Mouse (Mus musculus) kidney, postnatal 14 days (tissue): ENCODE data around the gene Kat2a.

Experiments
- DNase-seq: peaks from one replicate; pipeline ENCODE4 v3.0.0; 2022; ENCODE audit warnings: mixed read lengths

Kat2a gene

DNA sequence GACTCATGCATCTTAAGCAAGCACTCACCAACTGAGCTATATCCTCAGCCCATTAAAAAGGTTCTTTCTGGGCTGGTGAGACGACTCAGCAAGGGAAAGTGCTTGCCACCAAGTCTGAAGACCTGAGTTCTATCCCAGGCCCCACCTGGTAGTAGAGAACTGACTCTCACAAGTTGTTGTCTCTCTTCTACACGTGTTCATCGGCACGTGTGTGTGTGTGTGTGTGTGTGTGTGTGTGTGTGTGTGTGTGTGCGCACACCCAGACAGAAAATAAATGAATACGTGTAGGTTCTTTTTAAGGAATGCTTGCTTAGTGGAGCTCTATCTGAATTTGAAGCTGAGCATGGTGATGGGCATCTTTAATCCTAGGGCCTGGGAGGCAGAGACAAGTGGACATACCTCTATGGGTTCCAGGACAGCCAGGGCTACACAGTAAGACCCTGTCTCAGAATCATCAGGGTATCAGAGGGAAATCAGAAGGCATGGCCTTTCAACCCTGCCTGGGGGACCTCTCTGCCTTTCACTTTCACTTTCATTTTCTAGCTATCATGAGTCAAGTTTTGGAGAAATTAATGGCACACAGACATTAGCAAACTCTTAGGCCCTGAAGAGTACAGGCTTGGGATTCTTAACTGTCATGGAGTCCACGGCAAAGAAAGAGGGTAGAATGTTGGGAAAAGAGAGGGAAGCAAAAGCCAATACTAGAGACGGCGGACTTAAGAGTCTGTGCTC, 23.0 kb upstream of the Kat2a start:
- DNase-seq = no peak

DNA sequence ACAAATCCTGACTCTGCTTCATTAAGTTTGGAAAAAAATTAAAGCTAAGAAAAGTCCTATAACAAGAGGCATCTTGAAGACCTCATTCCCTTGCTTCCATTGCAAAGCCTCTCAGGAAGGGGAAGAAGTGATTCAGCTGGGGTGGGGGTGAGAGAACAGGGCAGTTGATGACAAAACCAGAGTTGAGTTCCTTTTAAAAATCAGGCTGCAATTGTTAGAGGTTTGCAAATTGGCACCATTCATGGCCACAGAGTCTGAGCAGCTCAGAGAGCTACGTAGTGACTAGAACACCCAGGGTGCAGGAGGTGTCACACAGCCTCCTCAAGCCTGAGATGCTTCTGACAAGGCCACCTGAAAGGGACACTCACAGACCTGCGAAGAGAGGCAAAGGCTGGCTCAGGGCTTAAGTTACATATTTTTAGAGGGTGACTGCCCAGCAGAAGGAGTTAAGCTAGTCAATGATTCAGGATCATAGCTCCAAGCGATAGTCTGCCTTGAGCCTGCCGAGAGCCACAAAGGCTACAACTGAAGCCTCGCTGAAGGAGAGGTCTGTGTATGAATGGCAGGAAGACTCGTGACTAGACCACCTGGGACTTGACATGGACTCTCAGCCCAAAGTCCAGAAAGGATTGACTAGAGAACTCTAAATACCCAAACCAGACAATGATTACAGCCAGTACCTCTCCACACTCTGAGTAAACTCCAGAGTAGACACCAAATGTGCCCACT, 18.4 kb upstream of the Kat2a start:
- peak; percentile 46 for DNase-seq

DNA sequence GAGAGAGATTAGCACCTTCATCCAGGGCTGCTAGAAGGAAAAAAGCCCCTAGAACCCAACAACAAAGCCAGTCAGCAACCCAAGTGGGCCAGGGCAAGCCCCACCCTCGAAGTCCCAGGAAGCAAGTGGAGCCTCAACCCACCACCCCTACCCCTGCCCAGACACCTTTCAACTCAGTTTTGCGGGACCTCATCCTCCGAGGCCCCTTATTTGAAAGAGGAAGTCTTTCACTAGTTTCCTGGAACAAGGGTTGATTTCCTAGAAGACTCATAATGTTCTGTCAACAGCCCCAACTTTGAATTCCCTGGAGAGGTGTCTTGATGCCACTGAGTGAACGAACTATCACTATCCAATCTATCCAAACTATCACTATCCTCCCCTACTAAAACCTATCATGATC, 17.7 kb upstream of the Kat2a start:
- DNase-seq = no peak

DNA sequence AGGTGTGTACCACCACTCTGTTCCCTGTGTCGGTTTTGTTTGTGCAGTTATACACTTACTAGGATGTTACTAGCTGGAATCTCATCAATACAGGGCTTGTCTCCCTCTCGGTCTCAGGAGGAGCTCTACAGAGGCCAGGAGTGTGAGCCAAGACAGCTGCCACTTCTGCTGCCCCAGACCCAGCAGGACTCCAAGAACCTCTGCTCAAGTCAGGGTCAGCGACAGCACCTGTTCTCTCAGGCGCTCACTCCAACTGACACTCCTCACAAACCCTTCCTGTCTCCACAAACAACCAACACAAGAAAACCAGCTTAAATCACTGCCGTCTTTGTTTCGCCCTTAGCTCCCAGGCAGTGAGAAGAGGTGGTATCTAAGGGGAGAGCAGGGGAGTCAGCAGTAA, 16.3 kb upstream of the Kat2a start:
- DNase-seq = no peak

DNA sequence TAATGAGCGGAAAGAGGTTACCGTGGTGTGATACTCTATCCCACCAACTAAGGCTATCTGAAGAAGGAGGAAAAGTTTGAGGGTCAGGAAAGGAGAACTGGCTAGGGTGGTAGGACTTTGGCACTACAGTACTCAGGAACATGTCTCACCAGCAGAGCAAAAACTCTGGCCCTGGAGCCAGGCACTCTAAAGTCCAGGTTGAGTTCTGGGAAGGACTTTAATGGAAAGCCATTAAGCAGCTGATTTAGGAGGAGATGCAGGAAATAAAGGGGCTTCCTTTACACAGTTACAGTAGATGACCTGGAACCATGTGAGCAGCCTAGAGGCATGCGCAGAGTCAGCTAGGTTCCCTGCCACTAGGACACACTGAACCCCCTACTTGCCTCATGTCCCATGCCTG, 14.9 kb upstream of the Kat2a start:
- peak; percentile 53 for DNase-seq

DNA sequence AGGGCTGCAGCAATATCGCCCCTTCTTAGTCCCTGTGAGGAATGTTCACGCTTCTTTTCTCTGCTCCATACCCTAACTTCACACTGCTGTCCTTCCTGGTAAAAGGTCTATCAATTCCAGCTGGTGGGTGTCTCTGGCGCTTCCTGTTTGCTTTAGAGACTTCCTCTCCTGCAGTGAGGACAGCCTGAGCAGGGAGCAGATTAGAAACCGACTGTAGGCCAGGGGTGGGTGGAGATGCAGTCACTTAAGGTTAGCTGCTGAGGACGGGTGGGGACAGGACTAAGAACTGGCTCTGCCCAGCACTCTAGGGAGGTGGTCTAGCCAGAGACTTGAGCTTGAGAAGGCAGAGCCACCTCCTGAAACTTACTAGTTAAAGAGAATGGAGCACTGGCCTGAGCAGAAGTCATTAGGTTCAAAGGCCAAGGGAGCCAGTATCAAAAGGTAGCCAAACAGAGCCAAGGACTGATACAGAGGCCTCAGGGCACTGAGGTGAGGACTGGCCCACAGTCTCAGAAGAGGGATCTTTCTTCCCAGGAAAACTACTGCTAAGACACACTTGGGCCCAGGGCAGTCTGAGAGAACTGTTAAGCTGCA, 12.8 kb upstream of the Kat2a start:
- peak; percentile 53 for DNase-seq

DNA sequence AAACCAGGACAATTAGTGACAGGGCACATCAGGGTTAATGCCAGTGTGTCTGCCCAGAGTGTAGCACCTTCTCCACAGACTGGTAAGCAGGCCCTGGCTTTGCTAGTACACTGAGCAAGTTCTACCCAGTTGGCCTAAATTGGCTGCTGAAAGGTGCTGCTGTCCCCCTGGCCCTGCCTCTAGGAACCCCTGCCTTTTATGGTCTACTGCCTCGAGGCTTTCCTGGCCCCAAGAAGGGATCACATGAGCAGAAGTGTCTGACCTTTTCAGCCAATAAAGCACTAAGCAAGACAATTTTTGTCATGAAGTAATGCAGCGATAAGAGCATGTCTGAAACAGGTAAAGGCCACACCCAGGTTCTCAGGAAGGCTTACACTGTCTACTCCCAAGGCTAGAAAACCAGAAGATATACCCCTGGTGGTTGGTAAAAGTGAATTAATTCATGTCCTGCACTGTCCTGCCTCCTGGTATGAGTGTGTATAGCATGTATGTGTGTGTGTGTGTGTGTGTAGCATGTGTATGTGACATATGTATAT, 10.3 kb upstream of the Kat2a start:
- peak; percentile 44 for DNase-seq

DNA sequence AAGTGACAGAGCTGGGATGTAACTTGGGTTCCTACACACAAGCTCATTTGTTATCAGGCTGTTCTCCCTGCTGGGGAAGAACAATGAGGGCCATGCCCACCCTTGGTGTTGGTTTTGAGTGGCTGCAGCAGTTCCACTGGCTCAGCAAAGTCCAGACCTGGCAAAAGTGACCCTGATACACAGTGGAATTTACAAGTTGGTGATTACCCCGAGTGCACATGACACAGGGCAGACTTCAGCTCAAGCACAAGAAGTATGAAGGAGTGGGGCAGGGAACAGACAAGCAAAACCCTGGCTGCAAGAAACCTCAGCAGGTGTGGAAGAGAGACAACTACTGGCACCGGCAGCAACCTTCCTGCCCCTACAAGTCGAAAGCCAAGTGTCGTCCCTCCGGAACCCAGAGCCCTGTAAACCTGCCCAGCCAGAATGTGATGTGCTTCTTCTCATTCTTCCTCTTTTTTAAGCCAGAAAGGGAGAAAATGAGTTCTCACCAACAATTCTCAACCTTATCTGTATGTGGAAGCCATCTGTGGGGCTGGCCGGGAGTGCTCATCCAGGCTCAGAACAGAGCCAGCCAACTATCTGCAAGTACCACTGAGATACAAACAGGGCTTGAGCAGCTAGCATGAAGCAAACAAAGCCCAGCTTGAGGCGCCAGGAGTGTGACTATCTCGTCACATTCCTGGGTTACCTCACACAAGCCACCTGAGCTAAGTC, 9.7 kb upstream of the Kat2a start:
- peak; percentile 75 for DNase-seq

DNA sequence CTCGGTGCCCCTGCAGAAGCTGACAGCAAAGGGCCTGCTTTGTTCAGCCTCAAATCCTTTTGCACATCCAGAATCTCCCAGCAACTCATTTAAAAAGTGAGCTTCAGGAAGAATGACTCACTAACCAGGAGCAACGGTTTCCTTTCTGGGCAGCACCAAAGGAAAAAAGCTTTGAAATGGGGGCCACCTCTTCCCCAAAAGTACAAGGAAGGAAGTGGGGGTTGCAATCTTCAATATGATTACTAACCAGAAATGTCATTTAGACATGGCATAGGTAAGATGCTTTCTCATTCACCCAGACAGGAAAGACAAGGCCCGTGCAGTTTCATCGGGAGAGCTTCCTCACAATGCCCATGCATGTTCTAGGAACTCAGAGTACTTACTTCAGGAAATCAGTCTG, 9.0 kb upstream of the Kat2a start:
- DNase-seq = peak; percentile 50

DNA sequence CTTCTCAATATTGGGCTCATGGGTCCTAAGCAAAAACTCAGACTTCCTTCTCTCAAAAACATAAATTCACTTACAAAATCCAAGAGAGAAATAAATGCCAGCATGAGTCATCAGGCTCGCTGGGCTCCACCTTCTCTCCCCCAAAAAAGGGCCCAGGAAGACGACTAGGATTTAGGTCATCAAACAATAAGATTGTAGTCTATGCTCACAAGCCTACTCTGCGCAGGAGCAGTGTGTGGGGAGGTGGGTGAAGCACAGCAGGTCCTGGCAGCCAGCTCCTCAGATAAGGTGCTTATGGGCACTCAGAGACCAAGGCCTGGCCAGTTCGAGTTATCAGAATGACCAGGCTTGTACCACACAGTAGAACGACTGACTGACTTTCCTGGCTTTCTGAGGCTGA, 8.1 kb upstream of the Kat2a start:
- no peak for DNase-seq

DNA sequence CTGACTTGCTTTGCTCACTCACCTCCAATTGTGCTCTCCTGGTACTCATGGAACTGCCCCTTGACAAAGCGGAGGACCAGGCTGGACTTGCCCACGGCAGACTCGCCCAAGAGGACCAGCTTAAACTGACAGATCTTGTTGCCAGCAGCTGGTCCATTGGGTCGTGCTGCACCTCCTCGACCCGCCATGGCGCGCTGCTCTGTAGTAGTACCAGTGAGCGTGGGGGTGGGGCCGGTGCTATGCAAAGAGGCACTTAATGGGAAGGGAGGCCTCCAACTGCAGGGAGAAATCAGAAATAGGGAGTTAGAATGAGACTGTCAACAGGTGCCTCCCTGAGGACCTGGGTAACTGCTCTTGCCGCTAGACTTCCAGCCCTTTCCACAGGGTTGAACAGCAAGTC, 7.6 kb upstream of the Kat2a start:
- no peak for DNase-seq

DNA sequence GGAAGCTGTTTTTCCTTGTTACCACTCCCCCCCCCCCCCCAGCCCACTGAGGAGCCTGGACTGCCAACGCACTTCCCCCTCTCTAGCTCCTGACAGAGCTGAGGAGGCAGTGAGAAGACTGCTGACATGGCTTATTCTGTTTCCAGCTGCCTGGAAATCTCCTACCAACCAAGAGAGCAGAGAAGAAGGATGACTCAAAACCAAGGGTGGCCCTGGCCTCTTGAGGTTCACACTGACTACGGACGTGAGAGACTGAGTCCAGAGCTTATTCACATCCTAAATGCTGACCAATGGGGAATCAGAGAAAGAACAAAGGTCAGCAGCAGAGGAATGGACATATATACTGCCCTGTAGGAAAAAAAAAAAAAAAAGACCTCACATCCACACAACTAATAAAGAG, 7.0 kb upstream of the Kat2a start:
- peak; percentile 39 for DNase-seq

DNA sequence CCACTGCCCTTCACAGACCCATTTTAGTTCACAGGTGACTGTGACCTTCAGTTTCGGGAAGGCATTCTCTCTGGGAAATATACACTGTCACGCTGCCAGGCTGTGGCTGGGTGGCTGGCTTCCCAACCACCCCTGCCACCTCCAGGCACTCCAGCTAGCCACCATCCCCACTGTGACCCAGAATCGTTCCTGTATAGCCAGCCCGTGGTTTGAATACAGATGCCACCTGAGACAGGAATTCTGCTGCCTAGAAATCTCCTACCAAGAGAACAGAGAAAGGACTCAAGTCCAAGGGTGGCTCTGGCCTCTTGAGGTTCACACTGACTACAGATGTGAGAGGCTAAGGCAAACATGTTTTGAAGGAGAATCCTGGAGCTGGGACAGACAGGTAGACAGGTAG, 6.6 kb upstream of the Kat2a start:
- peak; percentile 43 for DNase-seq

DNA sequence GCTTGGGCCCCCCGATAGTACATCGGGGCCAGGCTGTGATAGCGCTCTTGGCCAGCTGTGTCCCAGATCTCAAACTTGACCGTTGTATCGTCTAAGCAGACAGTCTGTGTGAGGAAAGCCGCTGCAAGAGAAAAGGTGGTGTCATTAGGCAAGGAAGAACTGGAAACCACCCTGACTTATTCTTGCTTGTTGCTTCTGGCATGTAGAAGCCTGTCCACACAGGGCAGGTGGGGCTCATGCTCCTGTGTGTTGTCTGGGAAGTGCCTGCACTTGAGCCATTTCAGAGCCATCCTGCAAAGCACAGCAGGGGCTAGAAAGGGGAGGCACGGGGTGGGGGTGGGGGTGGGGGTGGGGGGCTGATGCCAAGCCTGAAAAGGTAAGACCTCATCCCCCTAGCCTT, 6.2 kb upstream of the Kat2a start:
- DNase-seq = no peak

DNA sequence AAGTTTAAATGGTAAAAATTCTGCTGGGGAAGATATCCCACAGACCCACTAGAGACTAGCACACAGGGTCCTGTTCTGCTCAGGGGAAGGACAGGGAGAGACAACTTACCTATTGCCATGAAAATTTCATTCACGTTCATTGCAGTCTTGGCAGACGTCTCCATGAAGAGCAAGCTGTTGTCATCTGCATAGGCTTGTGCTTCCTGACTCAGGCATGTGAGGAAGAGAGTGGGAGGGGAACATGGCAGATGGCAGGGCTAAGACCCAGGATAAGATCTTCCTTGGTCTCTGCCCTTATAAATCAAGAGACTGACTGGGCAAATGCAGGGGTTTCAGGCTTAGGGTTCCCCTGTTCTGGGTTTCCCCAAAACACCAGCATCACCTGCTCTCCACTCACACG, 4.4 kb upstream of the Kat2a start:
- no peak for DNase-seq

DNA sequence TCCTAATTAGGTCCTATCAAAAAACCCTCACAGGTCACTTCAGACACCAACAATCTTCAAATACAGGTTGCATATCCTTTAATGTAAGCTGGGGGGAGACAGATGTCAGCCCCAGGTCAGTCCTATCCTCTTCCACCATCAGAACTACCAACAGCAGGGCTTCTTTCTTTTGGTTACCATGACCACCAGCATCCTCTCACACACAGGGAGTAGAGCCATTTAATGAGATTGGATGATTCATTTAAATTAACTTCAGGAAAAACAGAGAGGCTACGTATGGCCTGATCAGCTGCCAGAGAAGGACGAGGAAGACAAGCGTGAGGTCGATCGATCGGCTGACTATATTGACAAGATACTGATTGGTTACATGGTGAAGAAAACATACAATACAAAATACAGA, 2.7 kb upstream of the Kat2a start:
- DNase-seq = no peak

DNA sequence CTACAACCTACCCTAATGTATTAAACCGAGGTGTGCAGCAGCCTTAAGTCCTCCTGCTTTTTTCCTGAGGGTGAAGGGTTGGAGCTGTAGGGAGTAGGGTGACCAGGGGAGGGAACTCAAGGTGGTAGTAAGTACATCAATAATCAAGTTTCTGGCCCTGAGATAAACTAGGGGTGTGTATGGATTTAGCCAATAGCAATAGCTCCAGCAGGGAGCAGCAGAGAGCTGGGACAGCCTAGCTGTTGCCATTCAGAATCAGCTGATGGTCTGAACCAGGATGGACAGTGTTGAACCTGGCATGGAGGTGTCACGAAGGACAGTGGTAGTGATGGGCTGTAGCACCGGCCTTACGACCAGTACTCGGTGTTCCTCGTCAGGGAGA, 2.3 kb upstream of the Kat2a start:
- DNase-seq = peak; percentile 89

DNA sequence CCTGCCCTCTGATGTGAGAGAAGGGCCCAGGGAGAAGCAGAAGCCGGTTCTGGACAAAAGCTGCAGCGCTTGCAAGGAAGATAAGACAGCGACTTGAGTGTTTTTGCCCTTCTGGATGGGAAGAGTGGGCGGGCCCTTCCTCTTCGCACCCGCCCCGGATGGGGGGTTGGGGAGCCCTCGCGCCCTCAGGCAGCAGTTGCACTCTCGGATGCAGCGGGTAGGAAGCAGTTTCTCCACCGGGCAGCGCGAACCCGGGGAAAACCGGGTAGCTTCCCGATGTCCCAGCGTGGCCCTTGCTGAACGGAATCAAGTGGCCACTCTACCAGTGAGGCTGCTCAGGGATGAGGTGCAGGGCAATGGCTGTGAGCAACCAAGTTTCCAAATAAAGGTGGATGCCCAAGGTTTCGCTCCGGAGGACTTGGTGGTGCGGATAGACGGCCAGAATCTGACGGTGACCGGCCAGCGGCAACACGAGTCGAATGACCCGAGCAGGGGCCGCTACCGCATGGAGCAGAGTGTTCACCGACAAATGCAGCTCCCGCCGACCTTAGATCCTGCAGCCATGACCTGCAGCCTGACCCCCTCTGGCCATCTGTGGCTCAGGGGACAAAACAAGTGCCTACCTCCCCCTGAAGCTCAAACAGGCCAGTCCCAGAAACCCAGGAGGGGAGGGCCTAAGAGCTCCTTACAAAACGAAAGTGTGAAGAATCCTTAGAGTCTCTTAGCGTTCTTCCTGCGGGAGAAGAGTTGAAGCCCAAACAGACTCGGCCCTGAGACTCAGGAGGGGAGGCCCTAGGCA, 1.7 kb upstream of the Kat2a start, which contains the start of gene Hspb9:
TSS of gene Hspb9 (plus strand) at position 116 of the 799 bp plus-strand sequence.
- peak; percentile 84 for DNase-seq

DNA sequence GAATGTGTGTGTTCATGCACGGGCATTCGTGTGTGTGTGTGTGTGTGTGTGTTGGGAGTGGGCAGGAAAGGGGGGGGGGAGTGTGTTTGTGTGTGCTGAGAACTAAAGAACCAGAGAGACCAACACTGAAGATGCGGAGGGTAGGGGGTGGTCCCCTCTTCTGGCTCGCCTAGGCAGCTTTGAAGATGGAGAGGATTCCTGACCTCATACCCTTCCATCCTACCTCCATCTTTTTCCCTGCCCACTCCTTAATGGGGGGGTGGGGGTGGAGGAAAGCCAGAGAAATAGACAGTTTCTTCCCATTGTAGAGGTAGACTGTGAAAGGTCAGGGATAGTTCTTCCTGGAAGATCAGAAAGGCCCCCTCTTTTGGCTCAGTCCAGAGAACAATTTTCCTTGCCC, 909 bp upstream of the Kat2a start:
- no peak for DNase-seq

DNA sequence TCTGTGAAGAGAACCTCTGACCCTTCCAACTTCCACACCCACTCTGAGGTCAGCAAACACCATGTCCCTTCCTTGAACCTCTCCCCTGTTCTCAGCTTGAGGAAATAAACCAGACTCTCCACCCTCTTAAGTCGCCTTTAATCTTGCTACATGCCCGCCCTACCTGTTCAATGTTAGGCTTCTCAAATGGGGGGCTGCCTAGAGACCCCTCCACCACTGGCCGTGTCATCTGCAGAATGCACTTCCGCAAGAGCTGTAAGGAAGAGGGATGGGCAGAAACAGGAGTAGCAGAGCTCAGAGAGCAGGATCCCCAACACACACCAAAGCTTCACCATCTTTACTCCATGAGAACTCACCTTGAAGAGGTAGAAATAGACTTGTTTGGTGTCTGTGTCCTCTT, 1.3 kb downstream of the Kat2a start:
- no peak for DNase-seq

DNA sequence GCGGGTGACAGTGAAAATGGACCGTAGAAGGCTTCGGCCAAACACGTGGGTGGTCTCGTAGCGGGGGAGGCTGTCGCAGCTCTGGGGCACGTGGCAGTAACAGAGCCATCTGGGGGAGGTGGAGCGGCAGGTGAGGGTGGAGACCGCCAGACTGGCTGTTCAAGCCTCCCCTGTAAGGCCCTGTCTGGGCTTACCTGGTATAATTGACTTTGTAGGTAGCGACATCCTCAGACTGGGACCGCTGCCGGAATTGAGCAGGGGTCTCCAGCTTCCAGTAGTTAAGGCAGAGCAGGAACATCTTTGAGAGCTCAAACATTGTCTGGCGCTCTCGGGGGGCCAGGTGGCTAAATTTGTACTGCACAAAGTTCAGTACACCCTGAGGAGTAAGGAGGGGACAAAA, 1.7 kb downstream of the Kat2a start:
- DNase-seq = no peak

DNA sequence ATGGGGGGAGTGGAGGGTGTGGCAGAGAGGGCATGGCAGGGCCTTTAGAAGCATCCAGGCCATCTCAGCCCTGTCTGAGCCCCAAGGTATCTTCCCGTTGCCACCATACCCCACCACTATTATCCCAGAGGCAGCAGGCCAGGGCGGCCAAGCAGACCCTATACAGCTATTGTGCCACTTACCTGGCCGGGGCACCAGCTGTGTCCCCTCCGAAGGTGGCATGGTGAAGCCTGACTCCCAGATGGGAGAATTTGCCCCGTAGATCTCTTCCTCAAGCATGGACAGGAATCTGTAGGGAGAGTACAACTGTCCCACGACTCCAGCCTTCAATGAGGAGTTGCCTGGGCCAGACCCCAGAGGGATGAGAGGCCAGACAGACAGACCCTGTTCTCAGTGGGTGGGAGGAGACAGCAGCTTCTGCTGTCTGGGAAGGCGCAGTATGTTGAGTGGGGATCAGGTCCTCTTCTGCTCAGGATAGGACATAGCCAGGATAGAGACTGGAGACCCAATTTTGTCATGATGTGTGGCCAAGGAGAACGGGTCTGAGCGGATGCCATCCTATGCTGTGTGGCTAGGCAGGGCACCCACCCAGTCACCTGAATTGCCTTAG, 3.0 kb downstream of the Kat2a start:
- DNase-seq = no peak
